Mouse (Mus musculus) urinary bladder, postnatal 36 days (tissue): ENCODE results near the gene Mrgprb1.
"Not testable (repeated sequence)": the region's sequence is repeated elsewhere in the genome, so short reads cannot be mapped to it uniquely, and the experiment has no call there.

Source experiments
- DNase-seq, 2 experiments: peaks; one replicate each; pipeline ENCODE4 v3.0.0; 2022; ENCODE audit warnings: low spot score in 2 of 2, mixed read lengths in 1 of 2

Mrgprb1 gene

DNA sequence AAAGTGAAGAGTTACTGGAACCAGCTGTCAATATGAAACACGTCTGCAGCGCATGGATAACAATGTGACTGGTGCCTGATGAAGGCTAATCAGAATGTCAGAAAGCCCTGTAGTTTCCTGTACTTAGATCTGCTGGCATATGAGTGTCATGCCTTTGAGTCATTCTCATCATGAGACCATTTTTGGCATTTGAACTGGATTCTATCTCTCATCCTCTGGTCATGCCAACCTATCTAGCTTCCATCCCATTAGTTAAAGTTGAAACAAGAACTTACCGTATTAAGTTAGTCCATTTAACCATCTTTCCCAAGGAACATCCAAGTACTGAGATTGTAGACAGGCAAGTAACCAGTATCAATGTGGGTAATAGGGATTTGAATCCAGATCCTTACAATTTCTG lies at the start of gene Mrgprb1:
Mrgprb1 (minus strand) TSS at position 101 of the 400 bp plus-strand sequence.
- DNase-seq: no peak

DNA sequence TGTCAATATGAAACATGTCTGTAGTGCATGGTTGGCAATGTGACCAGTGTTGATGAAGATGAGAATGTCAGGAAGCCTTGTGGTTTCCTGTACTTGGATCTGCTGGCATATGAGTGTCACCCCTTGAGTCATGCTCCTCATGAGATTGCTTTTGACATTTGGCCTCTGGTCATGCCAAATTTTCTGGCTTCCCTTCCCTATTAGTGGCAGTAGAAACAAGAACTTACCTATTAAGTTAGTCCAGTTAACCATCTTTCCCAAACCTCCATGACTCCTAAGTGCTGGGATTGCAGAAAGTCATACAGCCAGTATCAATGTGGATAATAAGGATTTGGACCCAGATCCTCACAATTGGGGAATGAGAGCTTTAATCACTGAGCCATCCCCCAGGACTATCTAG lies 43.1 kb upstream of the Mrgprb1 start, which contains the start of gene Mrgprx2:
Mrgprx2 (minus strand) TSS at position 101 of the 400 bp plus-strand sequence.
- DNase-seq: no peak

DNA sequence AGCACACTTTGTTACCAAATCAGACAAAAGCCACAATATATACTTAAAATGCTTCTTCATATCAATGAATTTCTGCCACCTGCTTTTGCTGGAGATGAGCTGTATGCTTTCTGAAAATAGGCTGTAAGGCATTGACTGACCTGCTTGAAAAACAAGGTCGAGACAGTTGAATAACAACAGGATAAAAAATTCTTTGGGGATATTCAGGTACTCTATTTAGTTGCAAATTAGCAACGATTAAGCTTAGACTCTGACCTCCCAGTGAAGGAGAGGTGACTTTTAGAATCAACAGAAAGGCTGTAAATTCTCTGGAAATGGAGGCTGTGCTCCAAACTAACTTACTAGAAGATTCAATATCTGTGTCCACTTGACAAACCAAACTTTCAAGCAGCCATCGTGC lies 19.6 kb downstream of the Mrgprb1 start:
- DNase-seq: no peak

DNA sequence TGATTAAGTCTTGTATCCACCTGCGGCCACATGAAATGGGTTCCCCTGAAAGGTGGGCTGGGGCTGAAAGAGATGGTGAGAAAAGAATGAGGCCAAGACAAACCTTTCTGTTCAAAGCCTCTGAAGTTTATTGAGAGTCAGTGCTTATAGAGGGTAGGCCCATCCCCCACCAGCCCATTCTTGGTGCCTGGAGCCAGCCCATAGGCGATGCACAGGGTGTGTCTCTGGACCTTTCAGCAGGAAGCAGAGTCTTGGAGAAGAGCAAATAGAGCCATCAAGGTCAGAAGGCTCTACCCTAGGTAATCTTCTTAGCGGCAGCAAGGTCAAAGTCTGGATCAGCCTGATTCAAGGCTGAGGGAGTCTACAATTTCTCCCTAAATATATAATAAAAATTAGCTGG lies 20.2 kb downstream of the Mrgprb1 start:
- not testable (repeated sequence) for DNase-seq
